Mouse (Mus musculus): ENCODE results near the gene Txlnb. TPM values are rescaled to one million over a fixed set of nuclear protein-coding genes. Genes with fewer than 3 reads are reported as not detected.
A peak's percentile ranks its signal among the peaks of the same experiment; 100 is the strongest.
"Not testable (repeated sequence)": the region's sequence is repeated elsewhere in the genome, so short reads cannot be mapped to it uniquely, and the experiment has no call there.

Txlnb gene
- polyA plus RNA-seq, 1 experiment from 2014 or later: 1.8 TPM

DNA sequence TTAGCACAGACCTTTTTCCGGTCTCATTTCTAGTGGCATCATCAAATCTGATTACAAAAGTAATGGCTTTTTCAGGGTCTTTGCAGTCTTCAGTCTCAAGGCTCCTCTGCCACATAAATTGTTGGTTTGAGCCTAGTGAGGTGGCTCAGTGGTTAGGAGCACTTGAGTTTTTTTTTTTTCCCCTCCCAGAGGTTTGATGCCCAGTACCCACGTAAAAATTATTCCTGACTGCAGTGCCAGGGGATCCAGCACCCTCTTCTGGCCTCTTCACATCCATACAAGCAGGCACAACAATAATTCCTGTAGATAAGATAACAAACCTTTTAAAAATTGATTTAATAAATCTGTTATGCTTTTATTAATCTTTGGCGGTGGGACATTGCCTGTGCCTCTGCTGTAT is 21.7 kb upstream of the Txlnb start:
- no peak overlapping the region for H3K27ac ChIP-seq (replicated peaks; ENCODE audit: low read depth, low read length)
- H3K9me3 ChIP-seq (replicated peaks; ENCODE audit: control insufficient read depth, low read length): no peaks in the 10 kb centered on the region
- no peaks in the 10 kb centered on the region for H3K27me3 ChIP-seq (ENCODE audit: control insufficient read depth, insufficient read depth, low read length)
- H3K9ac ChIP-seq (replicated peaks; ENCODE audit: low read length): no peak overlapping the region
- H3K36me3 ChIP-seq (replicated peaks; ENCODE audit: control insufficient read depth, insufficient read depth, low read depth, low read length): no peaks in the 10 kb centered on the region
- 87% methylated on average over 3 of the region's 3 CpGs for WGBS
- no peaks in the 10 kb centered on the region for H3K4me1 ChIP-seq (ENCODE audit: control insufficient read depth, insufficient read depth, low read length)
- no peak overlapping the region for H3K4me3 ChIP-seq (ENCODE audit: low read depth, low read length)
- H3K4me2 ChIP-seq (ENCODE audit: low read depth, low read length): no peak overlapping the region
- DNase-seq (ENCODE audit: low spot score) (no peak), ATAC-seq (replicated peaks; ENCODE audit: insufficient number of reproducible peaks, low FRiP score, low TSS enrichment, low read depth) (no peak)

DNA sequence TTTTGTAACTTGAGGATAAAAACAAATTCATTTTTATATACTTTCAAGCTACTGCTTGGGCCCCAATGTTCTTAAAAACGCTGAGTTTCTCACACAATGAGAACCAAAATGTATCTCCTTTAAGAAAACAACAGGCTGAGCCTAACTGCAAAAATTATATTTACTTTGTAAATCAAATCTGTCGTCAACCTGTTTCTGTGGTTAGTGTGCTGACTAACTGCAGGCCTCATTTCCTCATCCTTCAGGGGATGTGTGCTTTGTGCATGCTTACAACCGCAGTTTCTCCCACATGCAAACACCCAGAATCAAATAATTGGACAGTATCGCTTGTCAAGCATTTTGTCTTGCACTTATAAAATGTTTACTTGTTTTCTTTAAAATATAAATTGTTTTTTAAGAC is 20.9 kb upstream of the Txlnb start:
- H3K9me3 ChIP-seq (replicated peaks; ENCODE audit: control insufficient read depth, low read length): no peaks in the 10 kb centered on the region
- no peak overlapping the region for H3K4me3 ChIP-seq (ENCODE audit: low read depth, low read length)
- no peak for DNase-seq (ENCODE audit: low spot score)
- no peak for ATAC-seq (replicated peaks; ENCODE audit: insufficient number of reproducible peaks, low FRiP score, low TSS enrichment, low read depth)
- no peak overlapping the region for H3K4me2 ChIP-seq (ENCODE audit: low read depth, low read length)
- no peaks in the 10 kb centered on the region for H3K36me3 ChIP-seq (replicated peaks; ENCODE audit: control insufficient read depth, insufficient read depth, low read depth, low read length)
- no peaks in the 10 kb centered on the region for H3K4me1 ChIP-seq (ENCODE audit: control insufficient read depth, insufficient read depth, low read length)
- H3K9ac ChIP-seq (replicated peaks; ENCODE audit: low read length): no peak overlapping the region
- no peak overlapping the region for H3K27ac ChIP-seq (replicated peaks; ENCODE audit: low read depth, low read length)
- 63% methylated on average over 4 of the region's 4 CpGs for WGBS
- H3K27me3 ChIP-seq (ENCODE audit: control insufficient read depth, insufficient read depth, low read length): no peaks in the 10 kb centered on the region

DNA sequence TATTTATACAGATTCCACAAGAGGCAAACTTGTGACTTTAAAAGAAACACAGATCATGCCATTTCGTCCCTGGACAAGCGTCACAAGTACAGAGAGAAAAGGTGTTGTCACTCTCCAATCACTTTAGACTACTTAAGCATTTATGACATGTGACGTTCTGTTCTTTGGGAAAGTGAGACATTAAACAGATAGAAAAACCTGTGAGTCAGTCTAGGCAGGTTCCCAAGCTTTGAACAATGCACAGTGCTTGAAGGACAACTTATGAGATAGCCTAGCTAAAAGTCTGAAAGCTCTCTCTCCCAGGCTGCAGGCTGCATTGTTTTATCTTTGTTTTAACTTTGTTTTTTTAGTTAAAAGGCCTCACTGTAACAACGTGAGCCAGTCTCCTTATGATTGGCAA is 19.3 kb upstream of the Txlnb start:
- not testable (repeated sequence) for H3K4me2 ChIP-seq (ENCODE audit: low read depth, low read length); ATAC-seq (replicated peaks; ENCODE audit: insufficient number of reproducible peaks, low FRiP score, low TSS enrichment, low read depth); H3K4me3 ChIP-seq (ENCODE audit: low read depth, low read length); DNase-seq (ENCODE audit: low spot score); H3K9me3 ChIP-seq (replicated peaks; ENCODE audit: control insufficient read depth, low read length); H3K9ac ChIP-seq (replicated peaks; ENCODE audit: low read length); H3K4me1 ChIP-seq (ENCODE audit: control insufficient read depth, insufficient read depth, low read length); H3K27me3 ChIP-seq (ENCODE audit: control insufficient read depth, insufficient read depth, low read length); H3K36me3 ChIP-seq (replicated peaks; ENCODE audit: control insufficient read depth, insufficient read depth, low read depth, low read length); H3K27ac ChIP-seq (replicated peaks; ENCODE audit: low read depth, low read length)
- 70% methylated on average over 4 of the region's 4 CpGs for WGBS

DNA sequence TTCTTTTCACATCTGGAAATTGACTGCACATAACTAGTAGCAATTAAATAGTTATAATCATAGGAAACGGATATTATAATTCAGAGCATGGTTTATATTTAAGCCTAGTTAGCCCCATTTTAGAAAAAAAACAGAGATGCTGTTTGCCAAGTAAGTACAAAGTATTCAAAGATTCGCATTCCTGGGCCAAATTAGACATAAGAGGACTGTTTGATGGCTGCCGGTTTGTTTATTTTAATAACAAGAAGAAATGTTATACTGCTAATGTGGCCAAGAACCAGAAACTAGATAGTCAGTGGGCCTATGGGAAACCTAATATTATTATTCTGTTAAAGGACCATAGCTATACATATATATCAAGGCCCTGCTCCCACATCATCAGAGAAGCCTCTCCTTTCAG is 9.3 kb upstream of the Txlnb start:
- Histone ChIP-seq H3K4me3 (ENCODE audit: low read depth, low read length) (no peak overlapping the region), H3K9me3 (replicated peaks; ENCODE audit: control insufficient read depth, low read length) (no peaks in the 10 kb centered on the region), H3K4me1 (ENCODE audit: control insufficient read depth, insufficient read depth, low read length) (no peaks in the 10 kb centered on the region), H3K27me3 (ENCODE audit: control insufficient read depth, insufficient read depth, low read length) (no peaks in the 10 kb centered on the region), H3K9ac (replicated peaks; ENCODE audit: low read length) (no peak overlapping the region), H3K27ac (replicated peaks; ENCODE audit: low read depth, low read length) (no peak overlapping the region), H3K4me2 (ENCODE audit: low read depth, low read length) (no peak overlapping the region), H3K36me3 (replicated peaks; ENCODE audit: control insufficient read depth, insufficient read depth, low read depth, low read length) (no peaks in the 10 kb centered on the region)
- WGBS: 49% methylated on average over 3 of the region's 3 CpGs
- DNase-seq (ENCODE audit: low spot score) (peak; percentile 33), ATAC-seq (replicated peaks; ENCODE audit: insufficient number of reproducible peaks, low FRiP score, low TSS enrichment, low read depth) (no peak)

DNA sequence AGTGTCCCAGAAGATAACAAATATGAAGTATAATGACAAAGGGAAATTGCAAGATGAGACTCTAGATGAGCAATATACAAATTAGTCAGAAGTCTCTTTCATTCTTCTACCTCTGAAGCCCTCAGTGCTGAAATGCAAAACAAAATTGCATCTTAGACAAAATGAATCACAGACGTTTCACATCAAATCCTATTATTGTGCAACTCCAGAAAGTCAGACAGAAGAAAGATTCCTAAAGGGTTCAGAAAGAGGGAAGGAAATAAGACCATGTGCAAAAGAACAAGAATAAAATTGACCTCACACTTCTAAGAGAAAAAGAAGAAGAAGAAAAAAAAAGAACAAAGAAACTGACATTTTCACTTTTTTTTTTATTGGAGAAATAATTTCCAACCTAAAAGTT is 8.1 kb upstream of the Txlnb start:
- Histone ChIP-seq H3K4me2 (ENCODE audit: low read depth, low read length) (no peak overlapping the region), H3K9me3 (replicated peaks; ENCODE audit: control insufficient read depth, low read length) (no peaks in the 10 kb centered on the region), H3K9ac (replicated peaks; ENCODE audit: low read length) (no peak overlapping the region), H3K27me3 (ENCODE audit: control insufficient read depth, insufficient read depth, low read length) (no peaks in the 10 kb centered on the region), H3K27ac (replicated peaks; ENCODE audit: low read depth, low read length) (no peak overlapping the region), H3K4me1 (ENCODE audit: control insufficient read depth, insufficient read depth, low read length) (no peaks in the 10 kb centered on the region), H3K4me3 (ENCODE audit: low read depth, low read length) (no peak overlapping the region), H3K36me3 (replicated peaks; ENCODE audit: control insufficient read depth, insufficient read depth, low read depth, low read length) (no peaks in the 10 kb centered on the region)
- DNase-seq (ENCODE audit: low spot score) (no peak), ATAC-seq (replicated peaks; ENCODE audit: insufficient number of reproducible peaks, low FRiP score, low TSS enrichment, low read depth) (no peak)
- WGBS: 70% methylated on average over 1 of the region's 1 CpGs

DNA sequence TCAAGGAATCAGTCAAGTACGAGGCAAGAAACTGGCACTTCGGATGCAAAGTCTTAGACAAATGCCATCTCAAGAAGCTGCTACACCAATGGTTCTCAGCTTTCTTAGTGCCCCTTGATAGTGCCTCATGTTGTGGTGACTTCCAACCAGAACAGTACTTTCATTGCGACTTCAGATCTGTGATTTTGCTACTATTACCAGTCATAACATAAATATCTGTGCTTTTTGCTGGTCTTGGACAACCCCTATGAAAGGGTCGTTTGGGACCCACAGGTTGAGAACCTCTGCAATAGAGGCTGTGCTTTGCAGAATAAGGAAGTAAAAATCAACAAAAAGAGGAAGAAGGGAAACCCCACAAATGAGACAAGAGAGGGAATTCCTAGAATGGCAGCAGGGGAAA is 7.7 kb upstream of the Txlnb start:
- 83% methylated on average over 4 of the region's 4 CpGs for WGBS

DNA sequence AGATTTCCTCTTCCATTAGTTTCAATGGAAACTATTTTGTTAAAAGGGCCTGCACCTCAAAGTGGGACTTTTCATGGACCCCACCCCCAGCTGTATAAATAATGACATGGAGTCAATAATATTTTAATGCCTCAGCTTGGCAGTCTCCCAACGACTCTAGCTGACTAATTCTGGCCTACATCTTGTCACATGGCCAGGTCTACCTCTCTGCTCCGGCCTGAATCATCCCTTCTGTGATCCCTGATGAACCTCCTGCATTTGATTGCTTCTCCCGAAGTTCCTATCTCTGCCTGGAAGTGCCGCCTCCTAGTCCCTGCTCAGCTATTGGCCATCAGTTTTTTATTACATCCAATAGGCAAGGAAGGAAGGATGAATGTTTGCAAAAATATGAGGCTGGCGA is 2.1 kb upstream of the Txlnb start:
- no peak overlapping the region for H3K4me3 ChIP-seq (ENCODE audit: low read depth, low read length)
- H3K36me3 ChIP-seq (replicated peaks; ENCODE audit: control insufficient read depth, insufficient read depth, low read depth, low read length): no peaks in the 10 kb centered on the region
- H3K27ac ChIP-seq (replicated peaks; ENCODE audit: low read depth, low read length): no peak overlapping the region
- no peak overlapping the region for H3K4me2 ChIP-seq (ENCODE audit: low read depth, low read length)
- WGBS: 87% methylated on average over 5 of the region's 5 CpGs
- ATAC-seq (replicated peaks; ENCODE audit: insufficient number of reproducible peaks, low FRiP score, low TSS enrichment, low read depth) (no peak), DNase-seq (ENCODE audit: low spot score) (no peak)
- no peak overlapping the region for H3K9ac ChIP-seq (replicated peaks; ENCODE audit: low read length)
- H3K4me1 ChIP-seq (ENCODE audit: control insufficient read depth, insufficient read depth, low read length): no peaks in the 10 kb centered on the region
- H3K9me3 ChIP-seq (replicated peaks; ENCODE audit: control insufficient read depth, low read length): no peaks in the 10 kb centered on the region
- no peaks in the 10 kb centered on the region for H3K27me3 ChIP-seq (ENCODE audit: control insufficient read depth, insufficient read depth, low read length)

More for the DNA sequence above, 7.7 kb upstream of the Txlnb start:
- no peak overlapping the region for H3K27ac ChIP-seq (replicated peaks; ENCODE audit: low read depth, low read length)
- H3K9ac ChIP-seq (replicated peaks; ENCODE audit: low read length): no peak overlapping the region
- no peaks in the 10 kb centered on the region for H3K9me3 ChIP-seq (replicated peaks; ENCODE audit: control insufficient read depth, low read length)
- no peaks in the 10 kb centered on the region for H3K4me1 ChIP-seq (ENCODE audit: control insufficient read depth, insufficient read depth, low read length)
- no peaks in the 10 kb centered on the region for H3K27me3 ChIP-seq (ENCODE audit: control insufficient read depth, insufficient read depth, low read length)
- ATAC-seq (replicated peaks; ENCODE audit: insufficient number of reproducible peaks, low FRiP score, low TSS enrichment, low read depth): no peak
- no peak overlapping the region for H3K4me2 ChIP-seq (ENCODE audit: low read depth, low read length)
- no peak for DNase-seq (ENCODE audit: low spot score)
- H3K36me3 ChIP-seq (replicated peaks; ENCODE audit: control insufficient read depth, insufficient read depth, low read depth, low read length): no peaks in the 10 kb centered on the region
- H3K4me3 ChIP-seq (ENCODE audit: low read depth, low read length): no peak overlapping the region

DNA sequence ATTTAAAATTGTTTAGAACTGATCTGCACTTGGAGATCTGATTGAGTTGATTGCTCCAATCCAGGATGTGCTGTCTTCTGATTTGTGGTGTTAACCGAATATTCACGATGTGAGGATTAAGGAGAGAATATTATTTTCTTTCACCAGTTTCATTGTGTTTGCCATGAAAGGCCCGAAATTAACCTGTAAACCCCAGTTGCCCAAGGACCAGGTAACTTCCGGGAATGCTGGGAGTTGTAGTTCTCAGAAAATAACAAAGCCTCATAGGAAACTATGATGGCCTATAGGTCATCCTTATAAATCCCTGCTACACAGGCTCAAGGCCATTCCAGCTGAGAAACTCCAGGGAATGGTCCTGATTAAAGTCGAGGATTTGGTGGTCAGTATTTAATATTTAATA is 1.6 kb upstream of the Txlnb start:
- no peaks in the 10 kb centered on the region for H3K36me3 ChIP-seq (replicated peaks; ENCODE audit: control insufficient read depth, insufficient read depth, low read depth, low read length)
- ATAC-seq (replicated peaks; ENCODE audit: insufficient number of reproducible peaks, low FRiP score, low TSS enrichment, low read depth) (no peak), DNase-seq (ENCODE audit: low spot score) (no peak)
- H3K27ac ChIP-seq (replicated peaks; ENCODE audit: low read depth, low read length): no peak overlapping the region
- no peaks in the 10 kb centered on the region for H3K4me1 ChIP-seq (ENCODE audit: control insufficient read depth, insufficient read depth, low read length)
- H3K9ac ChIP-seq (replicated peaks; ENCODE audit: low read length): no peak overlapping the region
- H3K27me3 ChIP-seq (ENCODE audit: control insufficient read depth, insufficient read depth, low read length): no peaks in the 10 kb centered on the region
- no peak overlapping the region for H3K4me2 ChIP-seq (ENCODE audit: low read depth, low read length)
- no peaks in the 10 kb centered on the region for H3K9me3 ChIP-seq (replicated peaks; ENCODE audit: control insufficient read depth, low read length)
- H3K4me3 ChIP-seq (ENCODE audit: low read depth, low read length): no peak overlapping the region
- WGBS: 82% methylated on average over 5 of the region's 5 CpGs

DNA sequence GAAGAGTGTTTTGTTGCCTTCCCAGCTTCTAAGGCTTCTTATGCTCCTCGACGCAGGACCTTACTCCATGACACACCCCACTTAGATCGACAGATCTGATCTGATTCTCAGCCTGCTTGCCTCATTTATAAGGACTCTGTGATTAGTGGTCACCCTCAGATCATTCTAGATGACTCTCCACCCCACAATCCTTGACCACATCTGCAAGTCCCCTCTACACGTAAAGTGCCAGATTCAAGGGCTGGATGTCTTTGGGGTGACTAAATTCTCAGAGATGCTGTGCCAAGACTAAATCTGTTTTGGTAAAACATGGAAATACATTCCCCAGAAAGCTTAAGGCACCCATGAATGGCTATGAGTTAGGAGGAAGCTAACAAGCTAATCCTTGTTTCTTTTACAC is 799 bp upstream of the Txlnb start:
- Histone ChIP-seq H3K9me3 (replicated peaks; ENCODE audit: control insufficient read depth, low read length) (no peaks in the 10 kb centered on the region), H3K36me3 (replicated peaks; ENCODE audit: control insufficient read depth, insufficient read depth, low read depth, low read length) (no peaks in the 10 kb centered on the region), H3K4me1 (ENCODE audit: control insufficient read depth, insufficient read depth, low read length) (no peaks in the 10 kb centered on the region), H3K27ac (replicated peaks; ENCODE audit: low read depth, low read length) (no peak overlapping the region), H3K9ac (replicated peaks; ENCODE audit: low read length) (no peak overlapping the region), H3K27me3 (ENCODE audit: control insufficient read depth, insufficient read depth, low read length) (no peaks in the 10 kb centered on the region), H3K4me3 (ENCODE audit: low read depth, low read length) (no peak overlapping the region), H3K4me2 (ENCODE audit: low read depth, low read length) (no peak overlapping the region)
- ATAC-seq (replicated peaks; ENCODE audit: insufficient number of reproducible peaks, low FRiP score, low TSS enrichment, low read depth): no peak
- WGBS: 85% methylated on average over 4 of the region's 4 CpGs
- DNase-seq (ENCODE audit: low spot score): no peak
